Mouse (Mus musculus) forebrain, postnatal 0 days (tissue): ENCODE measurements around the gene Phlpp1. TPM values are rescaled to one million over a fixed set of nuclear protein-coding genes. Genes with fewer than 3 reads are reported as not detected.

Source experiments
- ATAC-seq: fragments of 200-750 bp; cut with Nextera tagmentation; 2 replicates; pipeline ENCODE4 v1.8.0; 2017; ENCODE audit warnings: mild to moderate bottlenecking, moderate library complexity
- DNase-seq: peaks from one replicate; pipeline ENCODE4 v3.0.0-alpha.2; 2015
- H3K27ac ChIP-seq: fragments of 300-500 bp; sonication (generic); 2 replicates; pipeline ENCODE4 v1.5.1; 2014; ENCODE audit warnings: low read depth, mild to moderate bottlenecking, antibody characterized with exemption, low read length, moderate library complexity, mixed read lengths
- H3K27me3 ChIP-seq: fragments of 300-500 bp; sonication (generic); 2 replicates; pipeline ENCODE4 v1.6.1; 2014; ENCODE audit warnings: mild to moderate bottlenecking, low read length, mixed read lengths; ENCODE audit not compliant: insufficient read depth
- H3K36me3 ChIP-seq: fragments of 300-500 bp; sonication (generic); 2 replicates; pipeline ENCODE4 v1.6.1; 2014; ENCODE audit warnings: mild to moderate bottlenecking, moderate library complexity; ENCODE audit not compliant: insufficient read depth
- H3K4me1 ChIP-seq: fragments of 300-500 bp; sonication (generic); 2 replicates; pipeline ENCODE4 v1.6.1; 2014; ENCODE audit warnings: antibody characterized with exemption; ENCODE audit not compliant: insufficient read depth
- H3K4me2 ChIP-seq: fragments of 300-500 bp; sonication (generic); 2 replicates; pipeline ENCODE4 v1.6.1; 2014; ENCODE audit warnings: low read depth, mild to moderate bottlenecking, moderate library complexity
- H3K4me3 ChIP-seq: fragments of 300-500 bp; sonication (generic); 2 replicates; pipeline ENCODE4 v1.5.1; 2014; ENCODE audit warnings: low read depth, low read length, mixed read lengths
- H3K9ac ChIP-seq: fragments of 300-500 bp; sonication (generic); 2 replicates; pipeline ENCODE4 v1.6.1; 2014; ENCODE audit warnings: mild to moderate bottlenecking
- H3K9me3 ChIP-seq: fragments of 300-500 bp; sonication (generic); 2 replicates; pipeline ENCODE4 v1.6.1; 2016; ENCODE audit warnings: low read length
- CTCF ChIP-seq: sonication (generic); IDR thresholded peaks from 2 replicates; pipeline ENCODE4 v1.5.1; 2016; ENCODE audit warnings: antibody characterized with exemption, control low read depth, low read depth
- WGBS: fragments of 180-500 bp; shearing (Covaris S2); extraction: QIAGEN DNeasy Blood & Tissue Kit; methylation state at CpG from one replicate; pipeline ENCODE4 v1.1.7; 2014; 5-methylcytosine and 5-hydroxymethylcytosine counted together
- polyA plus RNA-seq: library from polyadenylated mRNA; unstranded; fragments of >200 nt; fragmentation: Nextera tagmentation; extraction: Ambion mirVana; gene quantifications from 2 replicates; pipeline ENCODE4 v1.2.1, GENCODE M21; 2015
- total RNA-seq: library from RNA; depleted of rRNA; stranded (reverse); fragments of >200 nt; gene quantifications from 2 replicates; pipeline ENCODE4 v1.2.3, GENCODE M21; 2014

The Phlpp1 gene
- total and polyA plus RNA-seq, 2 experiments from 2014 or later, result 5.1 to 32.5 TPM

DNA sequence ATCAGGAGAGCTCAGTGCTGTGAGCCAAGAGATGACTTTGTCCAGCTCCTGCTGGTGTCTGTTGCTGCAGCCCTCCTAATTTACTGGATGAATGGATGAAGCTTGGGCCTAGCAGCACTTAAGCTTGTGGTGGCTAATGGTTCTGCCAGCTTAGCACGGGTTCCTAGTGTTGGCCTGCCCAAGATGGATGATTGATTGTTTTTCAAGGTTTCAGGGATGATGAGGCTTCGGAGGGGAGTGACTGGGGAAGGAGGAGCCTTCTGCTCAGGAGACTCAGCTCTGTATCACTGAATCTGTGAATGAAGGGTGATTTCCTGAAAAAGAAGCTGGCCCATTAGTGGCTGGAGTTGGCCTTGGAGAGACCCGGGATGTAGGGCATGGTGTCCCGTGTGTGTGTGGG lies 105.7 kb downstream of the Phlpp1 start:
- Histone ChIP-seq H3K4me2 (no peak overlapping the region), H3K9ac (no peak overlapping the region), H3K9me3 (no peaks in the 10 kb centered on the region), H3K27ac (no peak overlapping the region), H3K4me1 (peaks cover 7% of the 10 kb centered on the region; the same call in 1 of the 2 replicates), H3K27me3 (no peaks in the 10 kb centered on the region), H3K36me3 (no peaks in the 10 kb centered on the region), H3K4me3 (no peak overlapping the region)
- TF ChIP-seq CTCF, result no peak
- DNase-seq (no peak), ATAC-seq (no peak)
- WGBS, result 64% methylated on average over 4 of the region's 4 CpGs

DNA sequence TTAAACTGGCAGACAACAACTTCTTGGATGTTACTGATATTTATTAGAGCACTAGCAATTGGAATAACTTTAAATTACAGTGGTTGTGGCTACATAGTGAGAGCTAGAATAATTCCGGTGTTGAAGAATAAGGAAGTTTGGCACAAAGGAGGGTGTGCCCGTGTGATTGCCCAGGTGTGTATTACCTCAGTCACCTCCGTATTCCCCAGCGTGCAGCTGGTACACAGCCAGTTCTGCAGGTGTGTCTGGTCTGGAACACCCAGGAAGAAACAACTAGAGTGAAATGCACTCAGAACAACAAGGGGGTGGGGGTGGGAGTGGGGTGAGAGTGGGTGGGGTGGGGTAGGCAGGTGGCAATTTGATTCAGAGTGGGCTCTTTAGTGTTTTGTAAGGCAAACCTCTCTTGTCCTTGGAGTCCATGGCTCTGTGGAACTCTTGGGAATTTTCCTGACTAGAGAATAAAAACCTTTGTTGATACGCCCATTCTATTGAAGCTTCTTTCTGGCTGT lies 107.1 kb downstream of the Phlpp1 start:
- no peak overlapping the region for H3K4me2 ChIP-seq
- H3K4me1 ChIP-seq, result peaks cover 7% of the 10 kb centered on the region; the same call in 1 of the 2 replicates
- H3K4me3 ChIP-seq, result no peak overlapping the region
- no peaks in the 10 kb centered on the region for H3K27me3 ChIP-seq
- no peak for TF ChIP-seq CTCF
- ATAC-seq (no peak), DNase-seq (no peak)
- WGBS, result 73% methylated on average over 5 of the region's 5 CpGs
- no peaks in the 10 kb centered on the region for H3K36me3 ChIP-seq
- H3K27ac ChIP-seq, result no peak overlapping the region
- no peak overlapping the region for H3K9ac ChIP-seq
- no peaks in the 10 kb centered on the region for H3K9me3 ChIP-seq

DNA sequence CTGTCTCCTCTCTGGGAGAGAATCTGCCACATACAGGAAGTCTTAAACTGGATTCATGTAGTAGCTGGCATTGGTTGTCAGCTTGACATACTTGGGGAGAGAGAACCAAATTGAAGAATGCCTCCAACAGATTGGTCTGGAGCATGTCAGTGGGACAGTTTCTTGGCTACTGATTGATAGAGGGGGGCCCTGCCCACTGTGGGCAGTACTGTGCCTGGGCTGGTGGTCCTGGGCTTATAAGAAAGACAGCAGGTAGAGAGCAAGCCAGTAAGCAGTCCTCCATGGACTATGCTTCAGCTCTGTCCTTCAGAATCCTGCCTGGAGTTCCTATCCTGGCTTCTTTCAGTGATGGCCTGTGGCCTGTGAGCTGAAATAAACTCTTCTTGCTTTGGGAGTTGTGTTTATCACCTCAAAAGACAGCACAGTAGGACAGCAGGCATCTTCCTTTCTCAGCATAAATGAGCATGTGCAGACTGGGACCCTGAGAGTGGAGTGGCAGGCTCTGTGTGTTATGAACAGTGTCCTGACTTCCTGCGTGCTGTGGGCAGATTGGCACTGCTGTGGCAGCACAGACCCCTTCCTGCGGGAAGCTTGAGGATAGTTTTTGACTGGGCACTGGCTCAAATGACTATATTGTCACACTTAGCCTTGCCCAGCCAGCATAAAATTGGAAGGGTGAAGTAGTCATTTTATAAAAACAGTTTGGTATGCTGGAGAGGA lies 108.0 kb downstream of the Phlpp1 start:
- DNase-seq (no peak), ATAC-seq (peak; percentile 34)
- Histone ChIP-seq H3K27ac (0 out of 2 replicates have a peak overlapping the region, but pooled peaks have one; percentile 9), H3K4me2 (no peak overlapping the region), H3K4me1 (peaks cover 4% of the 10 kb centered on the region; the same call in 1 of the 2 replicates), H3K4me3 (no peak overlapping the region), H3K36me3 (no peaks in the 10 kb centered on the region), H3K9me3 (no peaks in the 10 kb centered on the region), H3K9ac (no peak overlapping the region), H3K27me3 (no peaks in the 10 kb centered on the region)
- WGBS, result 52% methylated on average over 2 of the region's 2 CpGs
- TF ChIP-seq CTCF, result no peak

DNA sequence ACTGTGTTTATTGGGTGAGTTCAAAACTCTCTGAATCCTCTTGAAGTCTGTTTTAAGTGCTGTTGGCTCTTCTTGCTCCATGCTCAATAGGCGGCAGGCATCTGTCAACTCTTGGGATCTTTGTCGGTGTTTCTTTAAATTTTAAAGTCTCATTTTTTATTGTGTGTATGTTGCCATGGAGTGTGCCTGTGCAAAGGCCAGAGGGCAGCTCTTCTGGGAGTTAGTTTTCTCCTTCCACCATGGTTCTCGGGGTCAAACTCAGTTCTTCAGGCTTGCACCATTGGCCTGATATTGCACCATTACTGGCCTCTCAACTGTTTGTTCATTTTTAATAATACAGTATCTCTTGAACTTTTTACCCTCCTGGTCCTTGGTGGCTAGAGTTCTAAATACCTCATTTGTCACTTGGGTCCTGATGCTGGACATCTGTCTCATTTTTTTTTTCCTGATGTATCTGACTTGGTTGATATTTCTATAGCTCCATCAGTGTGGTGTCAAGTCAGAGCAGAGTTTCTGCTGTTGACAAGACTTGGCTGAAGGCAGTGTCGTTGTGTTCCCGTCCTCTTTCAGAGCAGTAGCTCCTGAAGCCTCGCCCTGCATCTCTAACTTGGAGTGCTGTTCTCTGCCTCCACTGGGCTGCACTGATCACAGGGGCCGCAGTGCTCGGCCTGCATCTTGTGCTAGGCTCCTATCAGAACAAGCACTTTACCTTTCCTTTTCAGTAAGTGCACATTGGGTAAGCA lies 108.8 kb downstream of the Phlpp1 start:
- no peak for TF ChIP-seq CTCF

DNA sequence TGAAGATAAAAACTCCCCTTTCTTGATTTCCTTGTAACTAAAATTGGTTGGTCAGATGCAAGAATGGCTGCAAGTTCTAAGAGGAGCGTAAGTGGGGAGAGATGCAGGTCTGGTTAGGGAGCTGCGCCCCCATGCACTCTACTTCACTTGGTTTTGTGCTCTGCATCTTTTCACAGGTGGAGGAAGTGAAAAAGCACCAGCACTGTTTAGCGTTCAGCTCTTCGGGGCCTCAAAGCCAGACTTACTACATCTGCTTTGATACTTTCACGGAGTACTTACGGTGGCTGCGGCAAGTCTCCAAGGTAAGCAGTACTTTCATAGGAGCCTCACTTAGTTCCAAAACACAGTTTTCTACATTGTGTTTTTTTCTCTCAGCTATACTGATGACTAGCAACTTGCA lies 115.3 kb downstream of the Phlpp1 start:
- 96% methylated on average over 7 of the region's 7 CpGs for WGBS
- ATAC-seq (no peak), DNase-seq (no peak)
- H3K4me3 ChIP-seq, result no peak overlapping the region
- no peak for TF ChIP-seq CTCF
- H3K4me2 ChIP-seq, result no peak overlapping the region
- H3K36me3 ChIP-seq, result no peaks in the 10 kb centered on the region
- no peaks in the 10 kb centered on the region for H3K27me3 ChIP-seq
- no peak overlapping the region for H3K9ac ChIP-seq
- no peak overlapping the region for H3K27ac ChIP-seq
- no peaks in the 10 kb centered on the region for H3K9me3 ChIP-seq
- H3K4me1 ChIP-seq, result no peaks in the 10 kb centered on the region

More for the DNA sequence above, 108.8 kb downstream of the Phlpp1 start:
- Histone ChIP-seq H3K36me3 (no peaks in the 10 kb centered on the region), H3K27ac (no peak overlapping the region), H3K4me2 (no peak overlapping the region), H3K4me3 (no peak overlapping the region), H3K9ac (no peak overlapping the region), H3K27me3 (no peaks in the 10 kb centered on the region), H3K4me1 (no peaks in the 10 kb centered on the region), H3K9me3 (no peaks in the 10 kb centered on the region)
- DNase-seq (no peak), ATAC-seq (peak; percentile 5; the same call in 1 of the 2 replicates)
- 76% methylated on average over 8 of the region's 8 CpGs for WGBS

DNA sequence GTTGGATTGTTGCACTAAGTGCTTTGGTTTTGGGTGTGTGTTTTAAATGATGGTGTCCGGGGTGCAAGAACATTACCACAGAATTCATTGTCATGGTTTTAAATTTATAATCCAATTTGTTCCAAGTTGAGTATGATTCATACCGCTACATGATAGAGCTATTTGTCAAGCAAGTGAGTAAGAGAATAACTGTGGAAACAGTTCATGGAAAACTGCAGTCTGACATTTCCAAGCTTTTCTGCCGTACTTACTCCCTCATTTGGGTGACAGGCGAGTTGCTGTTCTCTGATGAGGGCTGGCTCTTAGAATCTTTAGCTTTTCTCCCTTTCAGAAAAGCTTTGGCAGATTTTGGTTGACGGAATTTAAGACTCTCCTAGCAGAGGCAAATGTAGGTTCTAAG lies 117.5 kb downstream of the Phlpp1 start:
- 75% methylated on average over 5 of the region's 5 CpGs for WGBS
- H3K27me3 ChIP-seq, result no peaks in the 10 kb centered on the region
- H3K9ac ChIP-seq, result no peak overlapping the region
- no peak overlapping the region for H3K4me3 ChIP-seq
- DNase-seq (peak; percentile 25), ATAC-seq (peak; percentile 38; the same call in 1 of the 2 replicates)
- no peaks in the 10 kb centered on the region for H3K9me3 ChIP-seq
- no peak for TF ChIP-seq CTCF
- no peaks in the 10 kb centered on the region for H3K36me3 ChIP-seq
- H3K4me1 ChIP-seq, result no peaks in the 10 kb centered on the region
- no peak overlapping the region for H3K4me2 ChIP-seq
- H3K27ac ChIP-seq, result no peak overlapping the region

DNA sequence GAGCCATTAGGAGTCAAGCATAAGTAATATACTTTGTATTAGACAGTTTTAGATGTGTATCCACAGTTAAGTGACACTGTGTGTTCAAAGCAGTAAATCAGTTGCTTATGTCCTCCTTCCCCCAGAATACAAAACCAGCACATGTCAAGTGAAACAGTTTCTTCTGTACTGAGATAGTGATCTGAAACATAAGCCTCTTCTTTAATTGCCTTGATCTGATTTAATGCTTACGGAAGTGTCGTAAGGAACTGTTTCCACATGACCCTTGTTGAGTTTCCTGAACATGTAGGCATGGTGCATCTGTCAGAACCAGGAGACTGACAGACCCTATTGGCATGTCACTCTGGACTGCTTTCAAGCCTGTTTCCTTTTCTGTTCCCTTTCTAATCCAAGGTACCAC lies 118.0 kb downstream of the Phlpp1 start:
- Histone ChIP-seq H3K4me3 (no peak overlapping the region), H3K36me3 (no peaks in the 10 kb centered on the region), H3K4me1 (no peaks in the 10 kb centered on the region), H3K27me3 (no peaks in the 10 kb centered on the region), H3K4me2 (no peak overlapping the region), H3K9me3 (no peaks in the 10 kb centered on the region), H3K9ac (no peak overlapping the region), H3K27ac (no peak overlapping the region)
- ATAC-seq, result no peak
- WGBS, result 78% methylated on average over 2 of the region's 2 CpGs
- no peak for TF ChIP-seq CTCF
- DNase-seq, result no peak
